Mouse (Mus musculus) CH12.LX (cell line): Measurements from ENCODE around the gene Cmtm6.
A peak's percentile ranks its signal among the peaks of the same experiment; 100 is the strongest.

ENCODE experiments used
- CTCF ChIP-seq, 2 experiments: IDR thresholded peaks in 1 of 2; conservative IDR thresholded peaks in 1 of 2; 2 replicates each; pipeline ENCODE4 v1.5.1; 2011 to 2012; ENCODE audit warnings: low read depth in 2 of 2, low read length in 2 of 2, improper control_type of control experiment in 1 of 2, inconsistent platforms in 1 of 2, mild to moderate bottlenecking in 1 of 2, moderate library complexity in 1 of 2
- EP300 ChIP-seq: IDR thresholded peaks from 2 replicates; pipeline ENCODE4 v1.6.1; 2011; ENCODE audit warnings: low read length, improper control_type of control experiment
- ETS1 ChIP-seq: conservative IDR thresholded peaks from 2 replicates; pipeline ENCODE4 v1.6.1; 2012; ENCODE audit warnings: low read depth, mild to moderate bottlenecking, inconsistent platforms, low read length, improper control_type of control experiment, moderate library complexity
- HCFC1 ChIP-seq: IDR thresholded peaks from 2 replicates; pipeline ENCODE4 v1.6.1; 2012; ENCODE audit warnings: low read depth, mild to moderate bottlenecking, inconsistent platforms, low read length, improper control_type of control experiment
- IRF4 ChIP-seq: IDR thresholded peaks from 2 replicates; pipeline ENCODE4 v1.6.1; 2014; ENCODE audit warnings: low read depth, mild to moderate bottlenecking, inconsistent platforms, low read length, improper control_type of control experiment
- JUND ChIP-seq: conservative IDR thresholded peaks from 2 replicates; pipeline ENCODE4 v1.6.1; 2011; ENCODE audit warnings: low read depth, low read length, improper control_type of control experiment
- POLR2A ChIP-seq: IDR thresholded peaks from 2 replicates; pipeline ENCODE4 v1.6.1; 2011; ENCODE audit warnings: low read depth, mild to moderate bottlenecking, improper control_type of control experiment, low read length
- RAD21 ChIP-seq: IDR thresholded peaks from 2 replicates; pipeline ENCODE4 v1.6.1; 2011; ENCODE audit warnings: low read depth, mild to moderate bottlenecking, low read length, improper control_type of control experiment, moderate library complexity
- USF1 ChIP-seq: IDR thresholded peaks from 2 replicates; pipeline ENCODE4 v1.6.1; 2014; ENCODE audit warnings: low read depth, mild to moderate bottlenecking, inconsistent platforms, low read length, improper control_type of control experiment
- ZNF384 ChIP-seq: IDR thresholded peaks from 2 replicates; pipeline ENCODE4 v1.6.1; 2012; ENCODE audit warnings: low read depth, low read length, improper control_type of control experiment, inconsistent platforms

- TF ChIP-seq CTCF (conservative IDR thresholded peaks at IDR 0.05 in 1 of 2, IDR thresholded peaks at IDR 0.05 in 1 of 2; ENCODE audit: low read depth in 2 of 2, low read length in 2 of 2) (no peak), POLR2A (peak; percentile 90), ZNF384 (no peak), ETS1 (no peak), USF1 (no peak), RAD21 (no peak), HCFC1 (peak; percentile 48), IRF4 (no peak; the same call in 1 of the 2 replicates), EP300 (no peak), JUND (no peak)
These were observed 42.5 kb upstream of the Cmtm6 start, which contains the start of gene Dync1li1 for GRCm38 (mm10) chr9:114688252-114688952.
